Comparison of ENCODE assay signal across 8 mouse cellular contexts in genomic region chr2:29124936-29125701, GRCm38 (mm10). TPM values are rescaled to one million over a fixed set of nuclear protein-coding genes. Genes with fewer than 3 reads are reported as not detected.
DNase-seq lines count a peak whose midpoint lies in the region; ATAC-seq and TF ChIP-seq lines count a peak whose summit lies in the region.

No protein-coding gene starts in this region.

- peak; percentile 97 for ATAC-seq in forebrain, postnatal 0 days
- peak; percentile 99 for ATAC-seq in lung, embryonic 15.5 days (ENCODE audit: borderline replicate concordance, extremely low read depth, low FRiP score, low TSS enrichment)

- H3K9me3 ChIP-seq in MEL (replicated peaks; ENCODE audit: insufficient read depth, low read length) = no peaks in the 10 kb centered on the region
- H3K9me3 ChIP-seq in forebrain, postnatal 0 days (ENCODE audit: low read length) = no peaks in the 10 kb centered on the region
- H3K9me3 ChIP-seq in lung, embryonic 15.5 days = no peaks in the 10 kb centered on the region

- peak overlapping the region; percentile 81 for H3K27ac ChIP-seq in MEL (ENCODE audit: control insufficient read depth, low read depth, low read length)
- H3K27ac ChIP-seq in cerebellum, adult 2 months (ENCODE audit: insufficient read depth, low read length) = peak overlapping the region; percentile 69
- H3K27ac ChIP-seq in forebrain, postnatal 0 days (ENCODE audit: low read depth, low read length) = peak overlapping the region; percentile 93
- peak overlapping the region; percentile 96 for H3K27ac ChIP-seq in lung, embryonic 15.5 days

- H3K36me3 ChIP-seq in MEL (ENCODE audit: control insufficient read depth in 1 of 2, insufficient read depth in 2 of 2, low read length in 2 of 2) = peaks cover 0 to 20% of the 10 kb centered on the region in 2 experiments; a peak in 2 of 4 replicates
- H3K36me3 ChIP-seq in forebrain, postnatal 0 days (ENCODE audit: insufficient read depth) = peaks cover 13% of the 10 kb centered on the region; the same call in 1 of the 2 replicates
- H3K36me3 ChIP-seq in lung, embryonic 15.5 days = peaks cover 22% of the 10 kb centered on the region

- H3K79me2 ChIP-seq in MEL (ENCODE audit: control insufficient read depth, insufficient read depth, low read length, poor library complexity) = peaks cover 11% of the 10 kb centered on the region

- TF ChIP-seq POLR2A in MEL (IDR thresholded peaks at IDR 0.05; ENCODE audit: control insufficient read depth in 1 of 2, insufficient read depth in 1 of 2, low read depth in 1 of 2, low read length in 2 of 2, poor library complexity in 1 of 2) = peak; percentile 71 to 82
- TF ChIP-seq POLR2A in cerebellum, adult 2 months (IDR thresholded peaks at IDR 0.05; ENCODE audit: borderline replicate concordance, insufficient read depth, low read length) = peak; percentile 34; the same call in 1 of the 2 replicates

- WGBS in cerebellum, adult 2 months = under 1% methylated on average over 81 of the region's 81 CpGs
- WGBS in forebrain, postnatal 0 days = 2% methylated on average over 79 of the region's 81 CpGs
- under 1% methylated on average over 75 of the region's 81 CpGs for WGBS in lung, embryonic 15.5 days

- H3K4me3 ChIP-seq in MEL (ENCODE audit: control insufficient read depth in 1 of 2, insufficient read depth in 1 of 2, low read depth in 2 of 2, low read length in 2 of 2) = peak overlapping the region; percentile 56 to 77
- H3K4me3 ChIP-seq in cerebellum, adult 2 months (replicated peaks; ENCODE audit: insufficient read depth, low read depth, low read length) = peak overlapping the region; percentile 79
- peak overlapping the region; percentile 71 for H3K4me3 ChIP-seq in forebrain, postnatal 0 days (ENCODE audit: low read depth, low read length)
- H3K4me3 ChIP-seq in lung, embryonic 15.5 days = peak overlapping the region; percentile 87

- no peaks in the 10 kb centered on the region for H3K27me3 ChIP-seq in MEL (ENCODE audit: control insufficient read depth in 1 of 2, insufficient read depth in 2 of 2, low read length in 2 of 2)
- H3K27me3 ChIP-seq in cerebellum, adult 2 months (ENCODE audit: control insufficient read depth, insufficient read depth, low read length) = no peaks in the 10 kb centered on the region
- no peaks in the 10 kb centered on the region for H3K27me3 ChIP-seq in forebrain, postnatal 0 days (ENCODE audit: insufficient read depth, low read length)
- no peaks in the 10 kb centered on the region for H3K27me3 ChIP-seq in lung, embryonic 15.5 days

- TF ChIP-seq CTCF in MEL (IDR thresholded peaks at IDR 0.05 in 2 of 3, conservative IDR thresholded peaks at IDR 0.05 in 1 of 3; ENCODE audit: control insufficient read depth in 1 of 3, insufficient read depth in 1 of 3, low read depth in 2 of 3, low read length in 3 of 3, poor library complexity in 1 of 3, severe bottlenecking in 1 of 3) = no peak
- no peak for TF ChIP-seq CTCF in cerebellum, adult 2 months (IDR thresholded peaks at IDR 0.05; ENCODE audit: borderline replicate concordance, insufficient read depth, low read depth, low read length)
- no peak; the same call in 1 of the 2 replicates for TF ChIP-seq CTCF in forebrain, postnatal 0 days (IDR thresholded peaks at IDR 0.05; ENCODE audit: low read depth)

- TF ChIP-seq RAD21 in MEL (IDR thresholded peaks at IDR 0.05; ENCODE audit: low read depth, low read length) = no peak

- H3K4me2 ChIP-seq in forebrain, postnatal 0 days (ENCODE audit: low read depth) = peak overlapping the region; percentile 83
- H3K4me2 ChIP-seq in lung, embryonic 15.5 days = peak overlapping the region; percentile 68

- H3K4me1 ChIP-seq in MEL (ENCODE audit: control insufficient read depth in 1 of 2, insufficient read depth in 2 of 2, low read length in 2 of 2) = peaks cover 13 to 14% of the 10 kb centered on the region in 2 experiments
- H3K4me1 ChIP-seq in cerebellum, adult 2 months (ENCODE audit: control insufficient read depth, insufficient read depth, low read length) = peaks cover 3% of the 10 kb centered on the region
- no peaks in the 10 kb centered on the region for H3K4me1 ChIP-seq in forebrain, postnatal 0 days (ENCODE audit: insufficient read depth)
- peaks cover 17% of the 10 kb centered on the region for H3K4me1 ChIP-seq in lung, embryonic 15.5 days

- TF ChIP-seq EP300 in MEL (IDR thresholded peaks at IDR 0.05; ENCODE audit: low read depth in 1 of 2, low read length in 2 of 2) = peak in 1 of 2 experiments; percentile 16; a peak in 1 of 4 replicates

- peak overlapping the region; percentile 73 for H3K9ac ChIP-seq in MEL (ENCODE audit: control insufficient read depth, low read depth, low read length, poor library complexity, severe bottlenecking)
- peak overlapping the region; percentile 81 for H3K9ac ChIP-seq in forebrain, postnatal 0 days
- peak overlapping the region; percentile 87 for H3K9ac ChIP-seq in lung, embryonic 15.5 days

- peak; percentile 100 for DNase-seq in MEL (ENCODE audit: low read depth, low spot score)
- DNase-seq in cerebellum, adult 2 months = peak; percentile 99
- peak; percentile 95 for DNase-seq in forebrain, postnatal 0 days
- peak; percentile 99 for DNase-seq in heart, postnatal 4 days
- peak; percentile 96 to 98 for DNase-seq in layer of hippocampus, adult 8-10 months (ENCODE audit: low spot score in 2 of 2)
- peak; percentile 100 for DNase-seq in ovary, adult 18-20 months (ENCODE audit: low spot score)
- DNase-seq in thymus, postnatal 0 days (ENCODE audit: low spot score) = peak; percentile 99

TF ChIP-seq in MEL, 35 proteins besides CTCF, POLR2A, EP300 and RAD21:
- peak; percentile 59 for TF ChIP-seq MXI1 (IDR thresholded peaks at IDR 0.05; ENCODE audit: low read depth, low read length)
- 0 out of 2 replicates have a peak, but pooled peaks have one; percentile 48 for TF ChIP-seq MYC (IDR thresholded peaks at IDR 0.05; ENCODE audit: low read depth, low read length)
- TF ChIP-seq MAZ (IDR thresholded peaks at IDR 0.05; ENCODE audit: low read depth, low read length) = peak; percentile 89
- peak; percentile 84; the same call in 1 of the 2 replicates for TF ChIP-seq ZMIZ1 (IDR thresholded peaks at IDR 0.05; ENCODE audit: low read depth, low read length)
- TF ChIP-seq MAX (IDR thresholded peaks at IDR 0.05; ENCODE audit: low read length) = peak; percentile 46; the same call in 1 of the 2 replicates
- TF ChIP-seq HCFC1 (IDR thresholded peaks at IDR 0.05; ENCODE audit: low read depth, low read length) = peak; percentile 79
- no peak for TF ChIP-seq SMC3 (IDR thresholded peaks at IDR 0.05; ENCODE audit: low read depth, low read length)
- no peak for TF ChIP-seq CHD2 (IDR thresholded peaks at IDR 0.05; ENCODE audit: low read length)
- no peak for TF ChIP-seq MEF2A (IDR thresholded peaks at IDR 0.05; ENCODE audit: extremely low read depth, insufficient replicate concordance, low read depth, low read length, poor library complexity, severe bottlenecking)
- peak; percentile 39; the same call in 1 of the 2 replicates for TF ChIP-seq TCF12 (IDR thresholded peaks at IDR 0.05; ENCODE audit: low read depth, low read length)
- TF ChIP-seq GATA1 (IDR thresholded peaks at IDR 0.05; ENCODE audit: low read depth, low read length) = no peak
- peak; percentile 59 for TF ChIP-seq SIN3A (IDR thresholded peaks at IDR 0.05; ENCODE audit: low read length)
- no peak for TF ChIP-seq USF1 (IDR thresholded peaks at IDR 0.05; ENCODE audit: low read depth, low read length)
- TF ChIP-seq USF2 (IDR thresholded peaks at IDR 0.05; ENCODE audit: borderline replicate concordance in 1 of 2, insufficient read depth in 1 of 2, low read depth in 1 of 2, low read length in 2 of 2) = no peak
- 0 out of 2 replicates have a peak, but pooled peaks have one; percentile 9 for TF ChIP-seq TBP (IDR thresholded peaks at IDR 0.05; ENCODE audit: low read depth, low read length)
- peak; percentile 66 for TF ChIP-seq NELFE (IDR thresholded peaks at IDR 0.05; ENCODE audit: low read depth, low read length)
- peak; percentile 69 for TF ChIP-seq NRF1 (IDR thresholded peaks at IDR 0.05; ENCODE audit: insufficient read depth, low read depth, low read length, poor library complexity, severe bottlenecking)
- TF ChIP-seq TAL1 (IDR thresholded peaks at IDR 0.05; ENCODE audit: low read length) = no peak
- no peak; the same call in 1 of the 2 replicates for TF ChIP-seq ETS1 (IDR thresholded peaks at IDR 0.05; ENCODE audit: low read depth, low read length)
- peak; percentile 42 for TF ChIP-seq ELF1 (IDR thresholded peaks at IDR 0.05; ENCODE audit: low read depth, low read length)

RNA-seq across cellular contexts. Expression of gene Setx, which starts 1.1 kb away (rescaled TPM):
- total RNA-seq in MEL (2012; rRNA removed) = 22.5 and 24.2 TPM in 2 replicates
- 10 to 100 TPM; 13.1 to 23.8 TPM for polyA plus RNA-seq in MEL (2012; ENCODE audit: insufficient read depth in 1 of 2, insufficient read length in 2 of 2, low read depth in 1 of 2, low replicate concordance in 2 of 2, missing spikeins in 1 of 2)
- 16.8 and 17.3 TPM in 2 replicates for polyA plus RNA-seq in cerebellum, adult 2 months (2012; rRNA removed)
- 59.9 and 64.8 TPM in 2 replicates for total RNA-seq in forebrain, postnatal 0 days (2014; rRNA removed)
- 9.3 and 13.2 TPM in 2 replicates for polyA plus RNA-seq in forebrain, postnatal 0 days (2015; fragmentation: Nextera tagmentation; extraction: Ambion mirVana)
- total RNA-seq in heart, postnatal 4 days (2021) = 10 to 100 TPM; 37.5 to 39.8 TPM
- 10 to 100 TPM; 41.0 to 44.6 (median 42.9) TPM for total RNA-seq in layer of hippocampus, adult 8-10 months (2022)
- polyA plus RNA-seq in lung, embryonic 15.5 days (2015; fragmentation: Nextera tagmentation; extraction: Ambion mirVana) = 11.2 and 13.6 TPM in 2 replicates
- 13.2 and 14.9 TPM in 2 replicates for polyA plus RNA-seq in thymus, postnatal 0 days (2015; fragmentation: Nextera tagmentation; extraction: Ambion mirVana)

Comparison
In these comparisons a context has a peak if more than half of its experiments do, and no peak if none do; other contexts are left out.
1. Peak in every context shown above with its lines: DNase-seq, ATAC-seq, H3K4me3 ChIP-seq and H3K27ac ChIP-seq.